Mouse (Mus musculus): ENCODE measurements at regions not wholly inside any gene's neighbourhood (a gene's known extent, or its start where the extent isn't known, plus 50 kb on each side); places are given as distances from the start of the nearest gene placed in this dataset.
A peak's percentile ranks its signal among the peaks of the same experiment; 100 is the strongest.

DNA sequence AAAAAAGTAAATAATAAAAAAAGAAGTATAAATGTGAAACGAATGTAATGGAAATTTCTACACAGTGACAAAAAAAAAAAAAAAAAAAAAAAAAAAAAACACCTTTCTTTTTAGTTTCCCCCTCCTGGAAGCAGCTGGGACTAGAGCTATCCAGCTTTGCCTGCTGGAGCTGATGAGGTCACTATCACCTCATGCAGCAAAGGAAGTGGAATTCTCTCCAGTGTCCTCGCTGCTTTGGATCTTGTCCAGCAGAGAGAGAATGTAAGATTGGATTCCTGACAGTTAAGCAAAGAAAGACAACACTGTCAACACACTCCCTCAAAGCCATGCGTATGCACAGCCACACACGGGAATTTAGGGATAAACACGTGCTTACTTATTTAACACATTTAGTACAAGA lies 698.9 kb upstream of the 4930412O13Rik start:
- no peaks in the 10 kb centered on the region for H3K9me3 ChIP-seq (ENCODE audit: control insufficient read depth, low read length)
- peak; percentile 52 for DNase-seq (ENCODE audit: low spot score)
- H3K27me3 ChIP-seq (ENCODE audit: control insufficient read depth, insufficient read depth, low read length), result no peaks in the 10 kb centered on the region
- no peaks in the 10 kb centered on the region for H3K36me3 ChIP-seq (ENCODE audit: control insufficient read depth, insufficient read depth, low read length)
- H3K4me2 ChIP-seq (replicated peaks; ENCODE audit: low read depth, low read length, severe bottlenecking), result no peak overlapping the region
- no peak overlapping the region for H3K4me3 ChIP-seq (replicated peaks; ENCODE audit: low read length)
- 58% methylated on average over 5 of the region's 5 CpGs for WGBS
- ATAC-seq (ENCODE audit: low FRiP score, low read depth), result peak; percentile 84
- no peak overlapping the region for H3K9ac ChIP-seq (ENCODE audit: low read depth, low read length, severe bottlenecking)
- H3K27ac ChIP-seq (replicated peaks; ENCODE audit: low read depth, low read length), result no peak overlapping the region
- TF ChIP-seq POLR2A (IDR thresholded peaks at IDR 0.05; ENCODE audit: borderline replicate concordance, extremely low read depth, insufficient read depth, insufficient read length), result no peak
- no peaks in the 10 kb centered on the region for H3K4me1 ChIP-seq (ENCODE audit: control insufficient read depth, insufficient read depth, low read length)

- no peak for TF ChIP-seq POLR2A (IDR thresholded peaks at IDR 0.05; ENCODE audit: borderline replicate concordance, extremely low read depth, insufficient read depth, insufficient read length)
- H3K27ac ChIP-seq (replicated peaks; ENCODE audit: low read depth, low read length), result no peak overlapping the region
- no peaks in the 10 kb centered on the region for H3K36me3 ChIP-seq (ENCODE audit: control insufficient read depth, insufficient read depth, low read length)
- H3K9ac ChIP-seq (ENCODE audit: low read depth, low read length, severe bottlenecking), result no peak overlapping the region
- no peaks in the 10 kb centered on the region for H3K27me3 ChIP-seq (ENCODE audit: control insufficient read depth, insufficient read depth, low read length)
- 98% methylated on average over 4 of the region's 4 CpGs for WGBS
- no peak for ATAC-seq (ENCODE audit: low FRiP score, low read depth)
- no peak for DNase-seq (ENCODE audit: low spot score)
- H3K4me2 ChIP-seq (replicated peaks; ENCODE audit: low read depth, low read length, severe bottlenecking), result no peak overlapping the region
- H3K4me1 ChIP-seq (ENCODE audit: control insufficient read depth, insufficient read depth, low read length), result no peaks in the 10 kb centered on the region
- no peak overlapping the region for H3K4me3 ChIP-seq (replicated peaks; ENCODE audit: low read length)
- H3K9me3 ChIP-seq (ENCODE audit: control insufficient read depth, low read length), result no peaks in the 10 kb centered on the region
Observed at GRCm38 (mm10) chr2:9184243-9184642, 696.8 kb upstream of the 4930412O13Rik start.

GRCm38 (mm10) chr2:9185780-9186483 lies 695.1 kb upstream of the 4930412O13Rik start:
- Histone ChIP-seq H3K4me1 (ENCODE audit: control insufficient read depth, insufficient read depth, low read length) (no peaks in the 10 kb centered on the region), H3K36me3 (ENCODE audit: control insufficient read depth, insufficient read depth, low read length) (no peaks in the 10 kb centered on the region), H3K27me3 (ENCODE audit: control insufficient read depth, insufficient read depth, low read length) (no peaks in the 10 kb centered on the region), H3K9ac (ENCODE audit: low read depth, low read length, severe bottlenecking) (no peak overlapping the region), H3K4me3 (replicated peaks; ENCODE audit: low read length) (no peak overlapping the region), H3K27ac (replicated peaks; ENCODE audit: low read depth, low read length) (no peak overlapping the region), H3K4me2 (replicated peaks; ENCODE audit: low read depth, low read length, severe bottlenecking) (no peak overlapping the region), H3K9me3 (ENCODE audit: control insufficient read depth, low read length) (no peaks in the 10 kb centered on the region)
- ATAC-seq (ENCODE audit: low FRiP score, low read depth) (no peak), DNase-seq (ENCODE audit: low spot score) (no peak)
- TF ChIP-seq POLR2A (IDR thresholded peaks at IDR 0.05; ENCODE audit: borderline replicate concordance, extremely low read depth, insufficient read depth, insufficient read length), result no peak
- 54% methylated on average over 2 of the region's 2 CpGs for WGBS

- no peak overlapping the region for H3K9ac ChIP-seq (ENCODE audit: low read depth, low read length, severe bottlenecking)
- 89% methylated on average over 6 of the region's 6 CpGs for WGBS
- no peak for DNase-seq (ENCODE audit: low spot score)
- H3K4me3 ChIP-seq (replicated peaks; ENCODE audit: low read length), result no peak overlapping the region
- no peaks in the 10 kb centered on the region for H3K9me3 ChIP-seq (ENCODE audit: control insufficient read depth, low read length)
- H3K27me3 ChIP-seq (ENCODE audit: control insufficient read depth, insufficient read depth, low read length), result no peaks in the 10 kb centered on the region
- no peaks in the 10 kb centered on the region for H3K36me3 ChIP-seq (ENCODE audit: control insufficient read depth, insufficient read depth, low read length)
- H3K4me2 ChIP-seq (replicated peaks; ENCODE audit: low read depth, low read length, severe bottlenecking), result no peak overlapping the region
- no peak for ATAC-seq (ENCODE audit: low FRiP score, low read depth)
- no peaks in the 10 kb centered on the region for H3K4me1 ChIP-seq (ENCODE audit: control insufficient read depth, insufficient read depth, low read length)
- no peak overlapping the region for H3K27ac ChIP-seq (replicated peaks; ENCODE audit: low read depth, low read length)
- no peak for TF ChIP-seq POLR2A (IDR thresholded peaks at IDR 0.05; ENCODE audit: borderline replicate concordance, extremely low read depth, insufficient read depth, insufficient read length)
Observed at GRCm38 (mm10) chr2:9193195-9193594, 687.9 kb upstream of the 4930412O13Rik start.

GRCm38 (mm10) chr2:9197025-9197424 lies 684.0 kb upstream of the 4930412O13Rik start:
- TF ChIP-seq POLR2A (IDR thresholded peaks at IDR 0.05; ENCODE audit: borderline replicate concordance, extremely low read depth, insufficient read depth, insufficient read length), result no peak
- Histone ChIP-seq H3K9me3 (ENCODE audit: control insufficient read depth, low read length) (no peaks in the 10 kb centered on the region), H3K4me2 (replicated peaks; ENCODE audit: low read depth, low read length, severe bottlenecking) (no peak overlapping the region), H3K27me3 (ENCODE audit: control insufficient read depth, insufficient read depth, low read length) (no peaks in the 10 kb centered on the region), H3K27ac (replicated peaks; ENCODE audit: low read depth, low read length) (no peak overlapping the region), H3K4me3 (replicated peaks; ENCODE audit: low read length) (no peak overlapping the region), H3K4me1 (ENCODE audit: control insufficient read depth, insufficient read depth, low read length) (no peaks in the 10 kb centered on the region), H3K36me3 (ENCODE audit: control insufficient read depth, insufficient read depth, low read length) (no peaks in the 10 kb centered on the region), H3K9ac (ENCODE audit: low read depth, low read length, severe bottlenecking) (no peak overlapping the region)
- 64% methylated on average over 3 of the region's 3 CpGs for WGBS
- ATAC-seq (ENCODE audit: low FRiP score, low read depth), result no peak
- peak; percentile 17 for DNase-seq (ENCODE audit: low spot score)
